Mouse (Mus musculus): ENCODE data around the gene Zbtb16.

DNA sequence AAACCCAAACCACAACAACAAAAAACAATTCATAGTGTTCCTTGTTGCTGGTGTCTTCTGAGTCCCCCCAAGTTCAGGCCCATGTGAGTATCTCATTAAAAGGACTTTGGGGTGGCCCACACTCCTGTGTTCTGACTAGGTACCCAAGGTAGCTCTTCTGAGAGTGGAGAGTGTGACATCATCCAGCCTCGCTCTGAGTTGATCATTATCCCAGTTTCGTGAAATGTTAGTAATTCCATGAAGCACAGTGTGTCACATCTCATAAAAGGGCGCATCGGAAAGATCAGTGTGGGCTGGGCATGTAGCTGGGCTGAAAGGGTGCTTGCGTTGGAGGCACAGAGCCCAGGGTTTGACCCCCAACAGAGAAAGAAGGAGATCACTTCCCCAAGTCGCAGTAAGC lies 38.0 kb downstream of the Zbtb16 start:
- TF ChIP-seq CTCF (IDR thresholded peaks at IDR 0.05; ENCODE audit: insufficient read depth, low read depth, low read length), result no peak
- no peak for TF ChIP-seq POLR2A (IDR thresholded peaks at IDR 0.05; ENCODE audit: insufficient read depth, low read depth, low read length)

Data from olfactory bulb, adult 2 months (tissue).